Mouse (Mus musculus): ENCODE results near the gene Tssk3.
"Not testable (repeated sequence)": the region's sequence is repeated elsewhere in the genome, so short reads cannot be mapped to it uniquely, and the experiment has no call there.

Tssk3 gene

DNA sequence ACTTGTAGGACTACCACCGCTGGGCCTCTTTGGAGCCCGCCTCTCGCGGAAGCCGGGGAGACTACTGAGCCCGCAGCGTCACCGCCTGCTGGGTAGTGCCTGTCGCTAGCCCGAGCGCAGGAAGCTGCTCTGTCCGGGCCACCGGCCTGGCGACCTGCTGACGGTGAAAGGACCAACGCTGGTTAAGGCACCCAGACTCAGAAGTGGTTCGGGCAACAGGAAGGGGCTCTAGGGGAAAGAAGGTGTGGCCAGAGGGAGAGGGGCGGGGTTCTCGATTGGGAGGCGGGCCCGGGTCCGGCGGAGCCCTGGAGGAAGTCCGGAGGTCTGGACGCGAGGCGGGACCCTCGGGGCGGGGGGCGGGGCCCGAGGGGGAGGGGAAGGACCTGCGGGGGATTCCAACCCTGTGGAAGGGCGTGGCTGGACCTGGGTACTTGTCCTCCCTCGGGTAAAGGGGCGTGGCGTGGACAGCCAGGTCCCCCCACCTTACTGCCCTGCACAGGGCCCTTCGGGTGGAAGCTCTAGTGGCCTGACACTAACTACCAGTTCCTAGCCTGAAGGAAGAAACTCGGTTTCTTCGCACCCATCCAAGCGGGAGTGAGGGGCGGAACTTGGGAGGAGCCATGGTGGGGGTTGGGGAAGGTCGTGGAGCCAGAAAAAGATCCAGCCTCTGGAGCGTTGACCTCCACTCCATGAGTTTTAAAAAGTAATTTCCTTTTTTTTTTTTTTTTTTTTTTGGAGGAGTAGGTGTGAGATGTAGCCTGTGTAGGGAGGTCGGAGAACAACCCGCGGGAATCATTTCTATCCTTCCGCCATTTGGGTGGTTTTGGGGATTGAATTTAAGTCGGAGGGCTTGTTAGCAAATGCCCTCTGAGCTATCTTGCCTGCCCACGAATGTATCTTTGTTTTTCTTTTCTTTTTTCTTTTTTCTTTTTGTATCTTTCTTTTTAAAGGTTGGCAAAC lies 10.1 kb upstream of the Tssk3 start:
- DNase-seq = peak; percentile 94

DNA sequence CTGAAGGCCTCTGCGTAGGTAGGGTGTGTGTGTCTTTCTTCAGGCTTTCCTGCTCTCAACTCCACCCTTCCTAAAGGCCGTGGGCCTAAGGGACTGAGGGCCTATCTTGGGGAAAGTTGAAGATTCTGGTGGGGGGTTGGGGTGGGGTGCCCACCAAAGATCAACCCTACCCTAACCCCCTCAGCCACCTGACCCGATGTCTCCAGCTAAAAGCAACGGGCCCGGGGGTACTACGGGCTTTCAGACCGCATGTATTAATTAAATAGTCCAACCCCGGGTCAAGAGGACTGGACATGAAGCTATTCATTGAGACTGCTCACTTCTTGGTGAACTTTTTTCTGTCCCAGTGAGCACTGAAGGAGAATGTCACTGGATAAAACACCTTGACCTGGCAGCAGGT lies 9.2 kb upstream of the Tssk3 start:
- no peak for DNase-seq

DNA sequence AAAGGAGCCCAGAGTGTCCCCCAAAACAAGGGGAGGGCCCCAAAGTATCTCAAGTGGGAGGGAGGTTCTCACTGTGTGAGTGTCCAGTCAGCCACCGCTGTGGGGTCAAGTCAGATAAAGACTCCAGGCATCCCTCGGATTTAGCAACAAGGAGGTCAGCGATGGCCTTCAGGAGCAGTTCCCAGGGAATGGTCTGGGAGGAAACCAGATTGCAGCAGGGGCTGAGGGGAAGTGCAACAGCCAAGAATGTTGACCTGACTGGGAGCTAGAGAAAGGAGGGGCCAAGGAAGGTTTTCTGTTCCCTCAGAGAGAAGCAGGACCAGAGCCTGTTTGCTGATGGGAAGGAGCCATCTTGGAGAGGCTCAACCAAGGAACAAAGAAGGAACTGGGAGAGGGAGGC lies 8.1 kb upstream of the Tssk3 start:
- no peak for DNase-seq

DNA sequence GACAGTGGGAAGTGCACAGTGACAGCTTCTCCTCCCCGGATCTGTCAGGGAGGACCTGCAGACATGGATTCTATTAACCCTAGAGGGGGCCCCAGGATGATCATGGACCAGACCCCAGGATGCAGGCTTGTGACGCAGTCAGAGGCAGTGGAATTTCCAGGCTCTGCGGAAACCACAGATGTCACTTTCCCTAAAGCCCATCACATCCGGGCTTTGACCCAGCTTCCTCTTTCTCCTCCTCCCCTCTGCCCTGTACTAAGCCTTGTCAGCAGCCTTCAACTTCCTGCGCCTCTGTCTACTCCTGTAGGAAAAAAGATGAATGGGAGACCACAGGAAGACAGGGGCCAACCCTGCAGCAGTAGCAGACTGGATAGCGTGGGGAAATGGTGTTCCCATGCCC lies 5.8 kb upstream of the Tssk3 start:
- peak; percentile 61 for DNase-seq

DNA sequence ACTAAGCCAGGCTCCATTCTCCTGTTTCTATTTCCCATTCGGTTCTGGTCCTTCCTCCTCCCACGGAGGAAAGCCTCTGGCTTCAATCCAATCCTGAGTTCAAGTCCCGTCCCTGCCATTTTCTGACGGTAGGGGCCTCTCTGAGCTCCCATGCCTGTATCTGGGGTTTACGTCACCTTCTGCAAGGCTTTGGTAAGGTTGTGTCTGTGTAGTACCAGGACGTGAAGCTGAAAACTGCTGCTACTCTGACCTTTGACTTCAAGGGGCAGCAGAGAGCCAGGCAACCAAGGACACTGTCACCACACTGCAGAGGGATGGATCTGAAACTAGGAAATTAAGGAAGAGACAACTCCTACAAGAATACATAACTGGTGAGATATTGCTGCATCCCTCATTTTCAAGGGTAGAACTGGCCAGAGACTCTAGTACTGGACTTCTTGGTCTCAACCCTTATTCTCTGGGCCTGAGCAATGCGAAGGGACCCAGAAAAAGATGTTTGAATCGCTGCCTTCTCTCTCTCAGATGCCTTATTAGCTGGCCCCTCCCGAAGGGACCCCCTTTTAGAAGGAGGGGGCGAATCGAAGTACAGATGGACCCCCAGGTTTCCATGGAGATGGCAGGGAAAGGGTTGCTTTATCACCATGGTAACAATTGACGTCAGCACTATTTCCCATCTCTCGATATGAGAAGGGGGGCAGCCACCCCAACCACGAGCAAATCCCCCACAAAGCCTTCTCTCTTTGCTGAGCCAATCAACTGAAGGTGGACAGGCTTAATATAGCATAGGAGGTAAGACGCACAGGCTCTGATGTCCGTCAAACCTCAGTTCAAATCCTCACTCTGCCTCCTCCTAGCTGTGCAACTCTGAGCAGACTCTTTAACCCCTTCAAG lies 5.1 kb upstream of the Tssk3 start:
- peak; percentile 43 for DNase-seq

DNA sequence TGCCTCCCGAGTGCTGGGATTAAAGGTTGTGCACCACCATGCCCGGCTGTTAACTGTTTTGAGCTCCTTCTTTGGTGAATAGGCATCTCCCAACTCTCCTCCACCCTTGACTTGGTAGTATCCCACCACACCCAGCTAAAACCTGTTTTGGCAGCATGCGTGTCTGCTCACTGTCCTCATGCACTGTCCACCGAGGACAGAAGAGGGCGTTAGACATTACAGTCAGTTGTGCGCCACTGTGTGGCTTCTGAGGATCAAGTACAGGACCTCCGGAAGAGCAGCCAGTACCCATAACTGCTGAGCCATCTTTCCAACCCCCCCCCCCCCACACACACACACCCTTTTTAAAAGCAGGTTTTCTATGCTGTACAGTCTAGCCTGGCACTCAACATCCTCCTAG lies 3.9 kb upstream of the Tssk3 start:
- no peak for DNase-seq

DNA sequence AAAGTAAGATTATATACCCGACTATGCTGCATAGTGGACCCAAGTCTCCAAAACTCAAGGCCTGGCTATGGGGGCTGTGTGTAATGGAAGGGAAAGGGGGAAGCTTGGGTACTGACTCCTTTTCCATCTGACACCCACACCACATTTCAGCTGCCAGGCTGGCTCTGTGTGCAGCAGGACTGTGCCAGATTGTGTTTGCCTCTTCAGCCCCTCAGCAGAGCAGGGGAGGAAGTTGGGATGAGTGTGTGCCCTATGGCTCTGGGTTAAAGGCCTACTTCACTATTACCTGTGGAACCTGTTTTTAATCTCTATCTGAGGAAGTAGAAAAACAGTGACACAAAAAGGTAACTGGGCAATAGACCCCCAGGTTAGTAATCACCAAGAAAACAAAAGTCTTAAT lies 9.7 kb downstream of the Tssk3 start:
- DNase-seq = no peak

DNA sequence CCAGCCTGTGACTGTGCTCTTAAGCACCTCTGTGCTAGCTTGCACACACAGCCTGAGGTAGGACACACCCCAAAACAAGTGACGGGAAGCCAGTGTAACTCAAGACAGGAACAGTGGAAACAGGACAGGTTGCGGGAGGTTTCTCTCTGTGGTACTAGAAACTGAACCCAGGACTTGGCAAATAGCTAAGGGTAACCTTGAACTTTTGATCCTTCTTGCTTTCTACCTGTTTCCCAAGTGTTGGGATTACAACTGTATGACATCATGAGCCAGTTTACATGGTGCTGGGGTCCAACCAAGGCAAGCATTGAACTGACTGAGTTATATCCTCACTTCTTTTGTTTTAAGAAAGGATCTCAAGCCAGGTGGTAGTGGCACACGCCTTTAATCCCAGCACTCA lies 11.0 kb downstream of the Tssk3 start:
- no peak for DNase-seq

DNA sequence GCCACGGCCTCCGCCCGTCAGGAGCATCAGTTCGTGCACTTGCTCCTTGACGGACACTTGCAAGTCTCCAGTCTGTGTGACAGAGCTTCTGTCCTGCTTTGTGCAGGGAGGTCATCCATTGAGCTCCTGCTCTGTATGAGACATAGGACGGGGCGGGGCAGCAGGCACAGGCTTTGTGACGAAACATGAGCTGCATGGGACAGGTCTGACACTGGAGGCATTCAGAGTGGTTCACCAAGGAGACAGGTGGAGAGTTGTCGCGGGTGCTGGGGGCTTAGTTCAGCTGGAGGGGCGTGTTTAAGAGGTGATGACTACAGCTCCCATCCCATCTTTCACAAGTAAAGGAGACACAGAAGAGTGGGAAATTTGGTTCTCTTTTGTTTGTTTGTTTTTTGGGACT lies 14.8 kb downstream of the Tssk3 start:
- DNase-seq = no peak

DNA sequence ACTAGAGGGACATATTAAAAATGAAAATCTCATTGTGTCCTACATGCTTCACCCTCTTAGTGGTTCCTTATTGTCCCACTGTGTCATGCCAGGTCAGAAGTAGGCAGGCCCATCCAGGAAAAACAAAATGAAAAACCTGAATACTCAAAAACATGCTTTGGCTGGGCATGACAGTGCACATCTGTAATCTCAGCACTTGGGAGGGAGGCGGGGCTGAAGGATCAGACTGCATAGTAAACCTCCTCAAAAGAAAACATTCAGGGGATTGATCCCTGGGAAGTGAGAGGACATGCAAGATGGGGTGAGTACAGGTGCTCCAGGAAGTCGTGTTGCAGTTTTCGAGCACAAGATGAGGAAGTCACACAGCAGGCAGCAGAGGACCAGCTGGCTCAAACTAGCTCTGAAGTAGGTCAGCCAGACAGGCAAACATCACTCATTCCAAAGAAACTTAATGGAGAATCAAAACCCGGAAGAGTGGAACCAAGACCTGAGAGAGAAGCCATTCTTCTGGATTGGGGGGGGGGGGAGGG lies 26.5 kb downstream of the Tssk3 start:
- DNase-seq = no peak

DNA sequence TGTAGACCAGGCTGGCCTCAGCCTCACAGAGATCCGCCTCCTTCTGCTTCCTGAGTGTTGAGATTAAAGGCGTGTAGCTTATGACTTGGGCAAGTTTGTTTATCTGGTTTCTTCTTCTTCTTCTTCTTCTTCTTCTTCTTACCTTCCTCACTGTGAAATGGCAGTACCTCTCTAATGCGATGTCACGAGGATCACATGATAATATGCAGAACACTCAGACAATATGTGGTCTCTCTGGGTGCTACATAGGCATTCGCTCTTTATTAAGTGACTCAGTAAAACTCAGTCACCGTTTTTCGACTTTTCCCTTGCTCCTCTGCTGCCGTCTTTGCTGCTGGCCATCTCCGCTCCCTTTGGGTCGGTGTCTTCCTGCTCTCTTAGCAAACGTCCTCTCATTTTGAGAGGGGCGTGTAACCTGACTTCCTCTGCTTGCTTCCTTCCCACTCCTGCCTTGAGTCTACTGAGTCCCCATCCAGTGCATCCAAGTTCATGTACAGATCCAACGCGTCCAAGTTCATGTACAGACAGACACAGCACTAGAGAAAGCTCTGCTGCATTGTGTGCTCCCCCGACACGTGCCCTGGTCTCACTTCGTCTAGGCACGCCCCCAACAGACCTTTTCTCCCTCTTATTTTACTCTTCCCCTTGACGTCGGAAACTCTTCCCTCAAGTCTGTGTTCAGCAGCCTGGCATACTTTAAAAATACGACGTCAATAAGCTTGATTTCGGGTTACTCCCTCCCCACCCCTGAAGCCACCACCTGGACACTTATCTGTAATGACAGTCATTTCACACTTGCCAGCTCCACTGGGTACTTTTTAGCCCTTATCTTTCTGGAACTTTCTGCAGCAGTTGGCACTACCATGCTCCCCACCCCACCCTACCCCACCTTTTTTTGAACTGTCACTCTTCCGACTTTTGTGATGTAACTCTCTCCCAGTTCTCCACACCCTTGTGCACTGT lies 27.4 kb downstream of the Tssk3 start:
- DNase-seq = no peak

DNA sequence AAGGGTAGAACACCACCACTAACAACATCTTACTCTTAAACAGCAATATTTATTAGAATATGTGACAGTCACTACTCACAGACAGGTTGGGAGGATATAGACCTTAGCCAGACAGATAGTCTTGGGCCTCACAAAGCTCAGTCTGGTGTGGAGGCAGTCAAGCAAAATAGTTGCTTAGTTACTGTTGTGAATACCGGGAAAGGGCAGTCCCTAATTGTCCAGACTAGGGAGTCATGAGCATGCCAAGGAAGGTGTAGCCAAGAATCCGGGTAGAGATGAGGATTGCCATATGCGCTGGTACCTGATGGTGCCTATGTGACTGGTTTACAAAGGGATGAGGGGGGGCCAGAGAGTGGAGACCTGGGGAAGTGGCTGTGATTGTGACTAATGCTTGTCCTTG lies 28.7 kb downstream of the Tssk3 start:
- DNase-seq = no peak

DNA sequence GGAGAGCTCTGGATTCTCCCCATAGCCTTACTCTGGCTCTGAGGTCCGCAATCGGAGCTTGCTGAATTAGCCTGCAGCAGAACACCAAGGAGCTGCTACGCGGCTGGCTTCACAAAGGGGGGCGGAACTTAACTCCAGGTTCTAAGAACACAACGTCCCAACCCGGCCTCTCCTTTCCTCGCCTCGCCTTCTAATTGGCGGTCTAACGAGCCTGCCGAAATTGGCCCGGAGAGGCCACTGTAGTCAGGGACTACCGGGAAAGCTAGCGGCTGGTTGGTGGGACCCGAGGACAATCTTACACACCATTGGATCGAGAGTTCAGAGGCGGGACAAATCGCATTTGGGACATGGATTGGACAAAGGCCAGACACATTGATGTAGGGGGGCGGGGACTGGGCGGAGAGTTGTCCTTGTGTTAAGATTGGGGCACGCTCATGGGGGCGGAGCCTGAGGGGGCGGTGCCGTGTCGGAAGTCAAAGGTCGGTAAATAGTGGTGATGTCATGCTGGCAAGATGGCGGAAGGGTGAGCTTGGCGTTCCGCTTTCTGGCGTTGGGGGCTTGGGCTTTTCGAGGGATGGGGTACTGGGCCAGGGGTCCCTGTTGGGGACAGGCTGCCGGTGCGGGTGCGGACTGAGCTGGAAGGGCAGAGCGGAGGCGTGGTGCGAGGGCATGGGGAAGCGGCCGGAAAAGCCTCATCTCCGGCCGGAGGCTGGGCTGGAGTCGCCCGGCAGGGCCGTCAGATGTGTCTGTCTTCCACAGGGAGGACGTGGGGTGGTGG lies 29.4 kb downstream of the Tssk3 start, which contains the start of gene Bsdc1:
Bsdc1 (plus strand) TSS at position 399 of the 778 bp plus-strand sequence.
- peak; percentile 100 for DNase-seq

DNA sequence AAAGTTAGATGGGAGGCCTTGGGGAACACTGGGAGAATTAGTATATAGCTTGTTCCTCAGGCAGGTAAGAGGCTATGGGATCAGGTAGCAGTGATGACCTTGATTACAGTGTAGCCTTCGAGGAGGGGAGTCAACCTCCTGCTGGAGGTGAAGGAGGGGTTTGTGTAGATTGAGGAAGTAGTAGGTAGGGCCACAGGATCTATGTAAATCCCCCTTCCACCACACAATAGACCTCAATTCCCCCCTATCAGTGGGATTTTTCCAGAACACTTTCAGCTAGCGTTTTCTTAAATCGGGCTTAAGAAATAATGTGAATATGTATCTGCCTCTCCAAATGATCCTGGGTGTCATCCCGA lies 30.0 kb downstream of the Tssk3 start:
- DNase-seq = no peak

DNA sequence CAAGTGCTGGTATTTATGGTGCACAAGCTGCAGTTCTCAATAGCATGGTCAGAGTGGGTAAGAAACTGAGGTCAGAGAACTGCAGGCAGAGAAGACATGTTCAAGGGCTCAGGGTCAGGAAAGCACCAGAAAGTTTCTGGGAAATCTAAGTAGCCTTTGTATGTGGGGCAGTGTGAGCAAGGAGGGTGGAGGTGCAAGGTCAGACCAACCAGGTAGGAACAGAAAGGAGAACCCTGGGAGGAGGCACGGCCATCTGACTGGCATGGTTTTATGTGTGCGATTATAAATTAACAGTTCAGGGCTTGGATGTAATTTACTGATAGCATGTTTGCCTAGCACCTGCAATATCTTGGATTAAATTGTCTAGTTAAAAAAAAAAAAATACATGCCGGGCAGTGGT lies 31.1 kb downstream of the Tssk3 start:
- no peak for DNase-seq

DNA sequence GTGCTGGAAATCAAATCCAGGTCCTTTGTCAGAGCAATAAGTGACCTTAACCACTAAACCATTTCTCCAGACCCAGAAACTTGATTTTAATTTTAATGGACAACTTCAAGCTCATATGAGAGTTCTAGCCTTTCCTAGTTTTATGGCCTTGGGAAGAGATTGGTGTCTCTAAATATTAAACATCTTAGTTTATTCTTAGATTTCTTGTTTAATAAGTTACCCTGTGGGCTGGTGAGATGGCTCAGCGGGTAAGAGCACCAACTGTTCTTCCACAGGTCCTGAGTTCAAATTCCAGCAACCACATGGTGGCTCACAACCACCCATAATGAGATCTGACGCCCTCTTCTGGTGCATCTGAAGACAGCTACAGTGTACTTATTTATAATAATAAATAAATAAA lies 33.5 kb downstream of the Tssk3 start:
- DNase-seq = not testable (repeated sequence)

DNA sequence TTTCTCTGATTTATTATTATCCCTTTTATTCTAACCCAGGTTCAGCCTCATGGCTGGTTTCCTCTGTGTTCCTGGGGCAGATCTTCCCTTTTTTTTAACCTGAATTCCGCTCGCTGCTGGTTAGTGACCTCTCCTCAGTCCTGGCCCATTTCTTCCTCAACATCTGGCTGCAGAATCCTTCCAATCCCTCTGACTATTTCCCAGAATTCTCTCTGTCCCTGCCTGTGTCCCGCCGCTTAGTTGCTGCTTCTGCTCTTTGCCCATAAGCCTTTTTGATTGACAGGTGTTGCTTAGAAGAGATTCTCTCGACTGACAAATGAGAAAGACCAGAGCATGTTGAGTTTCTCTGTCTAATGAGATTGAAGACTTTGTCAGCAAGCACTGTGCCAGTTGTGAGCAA lies 34.7 kb downstream of the Tssk3 start:
- no peak for DNase-seq

DNA sequence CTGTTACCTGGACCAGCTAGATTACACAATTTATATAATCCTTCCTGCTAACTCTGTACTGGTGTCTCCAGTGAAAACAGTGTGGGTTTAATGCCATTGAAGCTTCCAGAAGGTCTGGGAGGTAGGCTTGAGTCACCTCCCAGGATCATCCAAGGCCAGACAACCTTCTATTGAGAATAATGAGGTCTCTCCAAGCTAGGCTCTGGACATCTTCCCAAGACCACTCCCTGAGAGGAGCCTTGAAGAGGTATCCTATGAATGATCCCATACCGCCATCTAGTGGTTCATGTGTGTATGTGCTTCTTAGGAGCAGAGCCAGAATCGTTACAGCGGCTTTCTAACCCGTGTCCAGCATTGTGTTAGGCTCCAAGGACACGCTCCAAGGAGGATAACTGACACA lies 35.6 kb downstream of the Tssk3 start:
- peak; percentile 88 for DNase-seq

DNA sequence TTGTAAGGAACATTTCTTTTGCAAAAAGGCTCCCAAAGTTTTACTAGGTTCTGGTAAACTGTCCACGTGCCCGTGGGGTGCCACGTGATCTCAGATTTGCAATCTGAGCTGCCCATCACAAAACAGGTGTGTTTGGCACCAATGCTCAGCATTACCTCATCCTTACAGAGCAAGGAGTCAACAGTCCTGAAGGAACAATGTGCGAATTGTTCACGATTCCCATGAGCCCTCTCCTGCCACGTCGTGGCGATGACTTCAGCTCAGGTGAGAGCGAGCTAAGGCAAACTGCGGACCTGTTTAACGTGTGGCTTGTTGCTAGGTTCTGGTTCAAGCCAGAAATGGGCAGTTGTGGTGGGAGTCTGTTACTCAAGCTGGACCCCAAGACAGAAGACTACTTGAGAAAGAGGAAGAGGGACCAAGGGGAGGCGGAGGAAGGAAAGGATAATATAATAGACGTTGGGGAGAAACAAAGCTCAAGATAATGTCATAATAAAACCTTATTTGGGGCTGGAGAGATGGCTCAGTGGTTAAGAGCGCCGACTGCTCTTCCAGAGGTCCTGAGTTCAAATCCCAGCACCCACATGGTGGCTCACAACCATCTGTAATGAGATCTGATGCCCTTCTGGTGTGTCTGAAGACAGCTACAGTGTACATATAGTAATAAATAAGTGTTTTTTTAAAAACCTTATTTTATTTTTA lies 39.2 kb downstream of the Tssk3 start:
- DNase-seq = no peak

DNA sequence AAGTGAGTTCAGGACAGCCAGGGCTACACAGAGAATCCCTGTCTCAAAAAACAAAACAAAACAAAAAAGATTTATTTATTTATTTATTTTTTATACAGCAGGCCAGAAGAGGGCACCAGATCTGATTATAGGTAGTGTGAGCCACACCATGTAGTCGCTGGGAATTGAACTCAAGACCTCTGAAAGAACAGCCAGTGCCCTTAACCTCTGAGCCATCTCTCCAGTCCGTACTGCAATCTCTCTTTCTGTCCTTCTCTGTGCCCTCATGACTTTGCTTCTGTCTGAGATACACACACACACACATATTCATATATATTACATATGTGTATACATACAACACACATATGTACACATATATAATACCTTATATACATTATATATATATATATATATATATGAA lies 40.0 kb downstream of the Tssk3 start:
- no peak for DNase-seq

DNA sequence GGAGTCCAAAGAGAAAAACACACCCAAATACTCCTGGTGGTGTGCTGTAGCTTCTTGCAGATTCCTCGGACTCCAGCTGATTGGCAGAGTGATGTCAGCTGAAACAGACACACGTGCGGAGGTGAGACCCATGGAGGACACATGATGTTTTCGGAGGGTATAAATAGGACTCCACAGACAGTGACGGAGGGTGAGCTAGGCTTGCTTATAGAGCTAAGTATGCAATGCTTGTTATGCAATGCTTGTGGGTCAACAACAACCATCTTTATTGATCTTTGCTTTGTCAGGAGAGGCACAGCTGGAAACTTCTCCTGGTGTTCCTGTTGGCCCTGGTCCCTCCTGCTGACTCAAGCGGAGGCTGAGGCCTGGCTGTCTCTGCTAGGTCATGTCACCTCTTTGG lies 42.1 kb downstream of the Tssk3 start:
- DNase-seq = no peak

All from lung, postnatal 36 days (tissue).